Mouse (Mus musculus) spleen, adult 10 weeks (tissue): ENCODE results near the gene Olfr1474. TPM values are rescaled to one million over a fixed set of nuclear protein-coding genes. Genes with fewer than 3 reads are reported as not detected.

ENCODE experiments used
- polyA plus RNA-seq: library from polyadenylated mRNA; stranded (reverse); fragments of 350-450 nt; fragmentation: Illumina TruSeq; extraction: RNeasy Lipid Tissue Mini Kit (QIAGEN cat#74804); gene quantifications from one replicate; pipeline ENCODE4 v1.2.3, GENCODE M21; 2015; ENCODE audit warnings: low replicate concordance; ENCODE audit not compliant: insufficient read depth

Gene Olfr1474
- not detected for polyA plus RNA-seq

GRCm38 (mm10) chr19:13469265-13469664 lies at the start of gene Olfr1474:
Gene Olfr1474, plus strand, starts transcription at chr19:13469565.

GRCm38 (mm10) chr19:13443109-13443508 lies 26.3 kb upstream of the Olfr1474 start, which contains the start of gene Olfr1471:
Gene Olfr1471, plus strand, starts transcription at chr19:13443409.

GRCm38 (mm10) chr19:13455986-13456385 lies 13.4 kb upstream of the Olfr1474 start, which contains the start of gene Olfr1472:
Gene Olfr1472, minus strand, starts transcription at chr19:13456086.

GRCm38 (mm10) chr19:13480096-13480495 lies 10.7 kb downstream of the Olfr1474 start, which contains the start of gene Olfr1475:
Gene Olfr1475, minus strand, starts transcription at chr19:13480196.

GRCm38 (mm10) chr19:13500246-13500645 lies 30.9 kb downstream of the Olfr1474 start, which contains the start of gene Olfr1477:
Gene Olfr1477, plus strand, starts transcription at chr19:13500546.

Other genes starting within 250 kb of the Olfr1474 start
- gene Olfr1463, start 238.2 kb upstream of the Olfr1474 start, polyA plus RNA-seq = not detected
- not detected for gene Olfr1465, start 154.0 kb upstream of the Olfr1474 start, polyA plus RNA-seq
- gene Olfr1466, start 130.7 kb upstream of the Olfr1474 start, polyA plus RNA-seq = not detected
- not detected for gene Olfr1467, start 107.3 kb upstream of the Olfr1474 start, polyA plus RNA-seq
- not detected for gene Olfr1469, start 61.7 kb upstream of the Olfr1474 start, polyA plus RNA-seq
- gene Olfr1471, start 26.2 kb upstream of the Olfr1474 start, polyA plus RNA-seq = not detected
- gene Olfr1472, start 13.5 kb upstream of the Olfr1474 start, polyA plus RNA-seq = not detected
- not detected for gene Olfr1475, start 10.6 kb downstream of the Olfr1474 start, polyA plus RNA-seq
- not detected for gene Olfr1477, start 31.0 kb downstream of the Olfr1474 start, polyA plus RNA-seq
- gene Olfr1480, start 58.3 kb downstream of the Olfr1474 start, polyA plus RNA-seq = not detected
- not detected for gene Olfr1484, start 113.9 kb downstream of the Olfr1474 start, polyA plus RNA-seq
- not detected for gene Olfr1487, start 147.8 kb downstream of the Olfr1474 start, polyA plus RNA-seq
- gene Olfr1489, start 162.1 kb downstream of the Olfr1474 start, polyA plus RNA-seq = not detected
- gene Olfr1490, start 181.5 kb downstream of the Olfr1474 start, polyA plus RNA-seq = not detected
- gene Olfr1491, start 227.7 kb downstream of the Olfr1474 start, polyA plus RNA-seq = not detected